Mouse (Mus musculus) mouse trophoblast stem cell (cell line): ENCODE results near the gene Nupl2.

Experiments
- in situ Hi-C, 2 experiments: fragments of 300-500 bp; cut with MseI, MboI; formaldehyde crosslinking; loops; 2 replicates in 1 of 2; 3 replicates in 1 of 2; pipeline ENCODE4 v1.15.1; 2025

Nupl2 gene

DNA sequence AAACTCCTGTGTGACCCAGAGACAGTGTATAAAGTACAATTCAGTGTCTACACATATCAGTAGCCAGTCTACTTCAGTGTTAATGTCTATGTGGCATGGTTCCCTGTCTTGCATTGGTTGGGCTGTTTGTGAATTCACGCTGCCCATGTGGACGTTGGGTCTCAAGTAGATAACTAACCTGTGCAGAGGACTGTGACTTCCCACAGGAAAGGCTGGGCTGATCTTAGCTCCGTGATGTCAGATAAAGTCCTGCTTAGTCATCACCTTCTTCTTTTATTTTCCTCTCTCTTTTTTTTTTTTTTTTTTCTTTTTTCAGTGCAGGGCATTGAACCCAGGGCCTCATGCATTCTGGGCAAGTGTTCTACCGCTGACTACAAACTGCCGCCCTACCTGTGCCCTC lies 43.7 kb downstream of the Nupl2 start:
- in situ Hi-C loops = no loop called here

DNA sequence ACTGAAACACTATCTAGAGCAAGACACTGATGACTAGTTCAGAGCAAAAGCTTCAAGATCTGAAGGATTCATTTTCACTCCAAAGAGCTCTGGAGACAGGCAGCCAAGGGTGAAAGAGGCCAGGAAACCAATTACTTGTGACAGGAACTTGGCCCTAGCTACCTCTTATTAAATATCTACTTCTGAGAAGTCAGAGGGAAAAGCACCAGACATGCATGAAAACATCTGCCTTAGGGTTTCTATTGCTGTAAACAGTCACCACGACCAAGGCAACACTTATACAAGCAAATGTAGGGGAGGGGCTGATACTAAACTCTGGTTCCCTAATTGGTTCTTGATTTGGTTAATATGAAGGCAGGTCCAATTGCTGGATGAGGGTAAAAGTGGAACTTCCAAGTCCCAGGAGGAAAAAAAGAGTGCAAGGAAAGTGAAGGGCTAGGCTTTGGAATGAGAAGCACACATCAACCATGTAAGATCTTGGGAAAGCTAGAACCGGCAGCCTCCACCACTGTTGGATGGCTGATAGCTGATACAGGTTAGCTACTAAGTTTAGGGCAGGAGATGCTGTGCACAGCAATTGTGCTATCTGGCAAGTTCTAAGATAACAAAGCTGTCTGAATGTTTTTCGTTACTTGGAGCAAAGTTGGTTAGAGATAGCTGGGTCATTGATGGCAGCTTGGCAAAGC lies 49.2 kb downstream of the Nupl2 start:
- in situ Hi-C loops = no loop called here

DNA sequence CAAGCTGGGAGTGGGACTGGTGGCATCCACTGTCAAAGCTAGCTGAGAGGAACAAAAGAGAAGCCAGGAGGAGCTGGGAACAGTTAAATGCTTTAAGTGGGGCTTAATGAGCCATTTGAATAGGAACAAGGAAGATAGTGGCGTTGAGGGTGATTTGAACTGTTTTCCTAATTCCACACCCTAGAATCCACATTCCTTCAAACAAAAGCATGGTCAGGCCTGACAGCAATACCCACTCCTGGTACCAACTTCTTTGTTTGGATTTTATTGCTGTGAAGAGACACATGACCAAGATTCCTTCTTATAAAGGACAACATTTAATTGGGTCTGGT lies 49.8 kb downstream of the Nupl2 start:
- in situ Hi-C loops = no loop called here

DNA sequence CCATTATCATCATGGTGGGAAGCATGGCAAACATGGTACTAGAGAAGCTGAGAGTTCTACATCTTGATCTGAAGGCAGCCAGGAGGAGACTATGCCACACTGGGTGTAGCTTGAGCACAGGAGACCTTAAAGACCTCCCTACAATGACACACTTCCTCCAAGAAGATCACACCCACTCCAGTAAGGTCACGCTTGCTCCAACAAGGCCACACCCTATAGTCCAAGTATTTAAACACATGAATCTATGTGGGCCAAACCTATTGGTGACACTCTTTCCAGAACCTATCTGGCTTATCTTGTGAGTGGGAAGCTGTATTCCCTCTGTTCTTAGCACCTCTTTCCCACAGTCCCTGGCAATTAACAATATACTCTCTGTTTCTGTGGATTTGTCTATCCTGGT lies 50.1 kb downstream of the Nupl2 start:
- in situ Hi-C loops = no loop called here
